Mouse (Mus musculus) heart, embryonic 11.5 days (tissue): ENCODE results near the gene Clec4n. TPM values are rescaled to one million over a fixed set of nuclear protein-coding genes. Genes with fewer than 3 reads are reported as not detected.
"Not testable (repeated sequence)": the region's sequence is repeated elsewhere in the genome, so short reads cannot be mapped to it uniquely, and the experiment has no call there.

ENCODE experiments used
- ATAC-seq: fragments of 200-750 bp; cut with Nextera tagmentation; replicated peaks from 2 replicates; pipeline ENCODE4 v1.8.0; 2017; ENCODE audit warnings: moderate library complexity; ENCODE audit not compliant: insufficient number of reproducible peaks, low FRiP score, low TSS enrichment
- H3K27ac ChIP-seq: fragments of 300-500 bp; sonication (generic); 2 replicates; pipeline ENCODE4 v1.5.1; 2014; ENCODE audit warnings: mild to moderate bottlenecking, low read depth, low read length
- H3K27me3 ChIP-seq: fragments of 300-500 bp; sonication (generic); 2 replicates; pipeline ENCODE4 v1.6.1; 2014; ENCODE audit warnings: mild to moderate bottlenecking, low read length, mixed read lengths; ENCODE audit not compliant: control insufficient read depth, insufficient read depth
- H3K36me3 ChIP-seq: fragments of 300-500 bp; sonication (generic); 2 replicates; pipeline ENCODE4 v1.6.1; 2014; ENCODE audit warnings: mild to moderate bottlenecking, low read length, moderate library complexity, mixed read lengths; ENCODE audit not compliant: control insufficient read depth, insufficient read depth
- H3K4me1 ChIP-seq: fragments of 300-500 bp; sonication (generic); 2 replicates; pipeline ENCODE4 v1.6.1; 2014; ENCODE audit warnings: low read length; ENCODE audit not compliant: control insufficient read depth, insufficient read depth
- H3K4me2 ChIP-seq: fragments of 300-500 bp; sonication (generic); 2 replicates; pipeline ENCODE4 v1.6.1; 2014; ENCODE audit warnings: mild to moderate bottlenecking, moderate library complexity
- H3K4me3 ChIP-seq: fragments of 300-500 bp; sonication (generic); 2 replicates; pipeline ENCODE4 v1.5.1; 2014; ENCODE audit warnings: low read depth, low read length
- H3K9ac ChIP-seq: fragments of 300-500 bp; sonication (generic); 2 replicates; pipeline ENCODE4 v1.6.1; 2014; ENCODE audit warnings: mild to moderate bottlenecking, low read depth, low read length, moderate library complexity
- H3K9me3 ChIP-seq: fragments of 300-500 bp; sonication (generic); replicated peaks from 2 replicates; pipeline ENCODE4 v1.6.1; 2016; ENCODE audit warnings: low read length; ENCODE audit not compliant: control insufficient read depth
- WGBS: fragments of 180-500 bp; shearing (Covaris S2); extraction: QIAGEN DNeasy Blood & Tissue Kit; methylation state at CpG from one replicate; pipeline ENCODE4 v1.1.7; 2014; ENCODE audit not compliant: insufficient replicate concordance; 5-methylcytosine and 5-hydroxymethylcytosine counted together
- polyA plus RNA-seq: library from polyadenylated mRNA; unstranded; fragments of >200 nt; fragmentation: Nextera tagmentation; extraction: Ambion mirVana; gene quantifications from 2 replicates; pipeline ENCODE4 v1.2.1, GENCODE M21; 2014

Gene Clec4n
- polyA plus RNA-seq, 1 experiment from 2014 or later: 0.34 TPM

- Histone ChIP-seq H3K4me3 (no peak overlapping the region), H3K9me3 (0 out of 2 replicates have a peak, but pooled peaks cover 2% of the 10 kb centered on the region), H3K27ac (no peak overlapping the region), H3K4me1 (no peaks in the 10 kb centered on the region), H3K36me3 (no peaks in the 10 kb centered on the region), H3K4me2 (no peak overlapping the region), H3K9ac (no peak overlapping the region), H3K27me3 (no peaks in the 10 kb centered on the region)
- no peak for ATAC-seq
- WGBS: 81% methylated on average over 5 of the region's 5 CpGs
Observed at GRCm38 (mm10) chr6:123266945-123267344, 37.3 kb downstream of the Clec4n start.

GRCm38 (mm10) chr6:123279443-123279842, 49.8 kb downstream of the Clec4n start:
- no peak overlapping the region for H3K9ac ChIP-seq
- WGBS: 78% methylated on average over 2 of the region's 2 CpGs
- no peaks in the 10 kb centered on the region for H3K36me3 ChIP-seq
- no peak for ATAC-seq
- no peak overlapping the region for H3K27ac ChIP-seq
- H3K4me1 ChIP-seq: no peaks in the 10 kb centered on the region
- no peaks in the 10 kb centered on the region for H3K27me3 ChIP-seq
- H3K9me3 ChIP-seq: no peaks in the 10 kb centered on the region
- no peak overlapping the region for H3K4me2 ChIP-seq
- H3K4me3 ChIP-seq: no peak overlapping the region

GRCm38 (mm10) chr6:123286311-123286710, 56.7 kb downstream of the Clec4n start:
- H3K4me1 ChIP-seq: no peaks in the 10 kb centered on the region
- no peaks in the 10 kb centered on the region for H3K36me3 ChIP-seq
- no peak for ATAC-seq
- H3K4me3 ChIP-seq: no peak overlapping the region
- H3K27me3 ChIP-seq: no peaks in the 10 kb centered on the region
- no peak overlapping the region for H3K27ac ChIP-seq
- H3K9me3 ChIP-seq: no peaks in the 10 kb centered on the region
- no peak overlapping the region for H3K4me2 ChIP-seq
- WGBS: 78% methylated on average over 2 of the region's 2 CpGs
- no peak overlapping the region for H3K9ac ChIP-seq

DNA sequence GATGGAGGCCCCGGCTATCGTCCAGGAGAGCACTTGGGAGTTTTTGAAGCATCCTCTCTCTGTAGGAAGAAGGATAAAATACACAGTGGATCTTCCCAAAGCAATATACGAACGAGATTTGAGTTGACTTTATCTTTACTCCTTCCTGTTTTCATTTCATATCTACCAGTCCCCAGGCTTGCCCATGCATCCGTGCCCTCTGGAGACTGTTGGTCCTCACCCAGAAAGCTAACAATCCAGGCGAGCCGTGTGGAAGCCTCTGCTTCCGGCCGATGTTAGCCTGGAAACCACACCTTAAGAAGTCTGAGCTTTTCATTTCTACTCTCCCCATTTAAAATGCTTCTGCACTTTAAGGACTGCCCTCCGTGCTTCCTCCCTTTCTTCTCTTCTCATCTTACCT, 59.3 kb downstream of the Clec4n start:
- Histone ChIP-seq H3K9ac (no peak overlapping the region), H3K27ac (no peak overlapping the region), H3K27me3 (no peaks in the 10 kb centered on the region), H3K4me3 (no peak overlapping the region), H3K4me1 (no peaks in the 10 kb centered on the region), H3K9me3 (no peaks in the 10 kb centered on the region), H3K4me2 (no peak overlapping the region), H3K36me3 (no peaks in the 10 kb centered on the region)
- ATAC-seq: no peak
- 62% methylated on average over 10 of the region's 10 CpGs for WGBS

DNA sequence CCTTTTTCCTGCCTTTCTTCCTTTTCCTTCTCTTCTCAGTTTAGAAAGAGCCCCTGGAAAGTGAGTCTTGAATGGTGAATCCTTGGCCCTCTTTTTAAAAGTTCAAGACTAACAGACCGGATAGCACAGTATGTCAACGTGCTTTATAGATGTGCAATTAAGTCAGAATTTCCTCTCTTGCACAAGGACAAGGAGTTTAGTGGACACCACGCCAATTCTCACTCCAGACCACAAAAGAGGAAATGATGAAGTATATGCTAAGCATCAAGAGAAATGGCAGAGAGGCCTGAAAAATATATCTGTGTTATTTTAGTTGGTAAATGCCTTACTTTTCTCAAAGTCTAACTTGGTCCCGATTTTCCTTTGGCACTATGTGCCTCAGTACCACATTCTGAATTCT, 60.1 kb downstream of the Clec4n start, which contains the start of gene Clec4e:
Gene Clec4e (minus strand): TSS at position 118 of the 400 bp plus-strand sequence.
- Histone ChIP-seq H3K9ac (no peak within 1 kb of the TSS), H3K4me2 (no peak within 1 kb of the TSS), H3K4me1 (no peaks in the 10 kb centered on the region), H3K4me3 (no peak within 1 kb of the TSS), H3K27me3 (no peaks in the 10 kb centered on the region), H3K9me3 (no peaks in the 10 kb centered on the region), H3K36me3 (no peaks in the 10 kb centered on the region), H3K27ac (no peak within 1 kb of the TSS)
- ATAC-seq: no peak
- WGBS: 75% methylated on average over 4 of the region's 4 CpGs

DNA sequence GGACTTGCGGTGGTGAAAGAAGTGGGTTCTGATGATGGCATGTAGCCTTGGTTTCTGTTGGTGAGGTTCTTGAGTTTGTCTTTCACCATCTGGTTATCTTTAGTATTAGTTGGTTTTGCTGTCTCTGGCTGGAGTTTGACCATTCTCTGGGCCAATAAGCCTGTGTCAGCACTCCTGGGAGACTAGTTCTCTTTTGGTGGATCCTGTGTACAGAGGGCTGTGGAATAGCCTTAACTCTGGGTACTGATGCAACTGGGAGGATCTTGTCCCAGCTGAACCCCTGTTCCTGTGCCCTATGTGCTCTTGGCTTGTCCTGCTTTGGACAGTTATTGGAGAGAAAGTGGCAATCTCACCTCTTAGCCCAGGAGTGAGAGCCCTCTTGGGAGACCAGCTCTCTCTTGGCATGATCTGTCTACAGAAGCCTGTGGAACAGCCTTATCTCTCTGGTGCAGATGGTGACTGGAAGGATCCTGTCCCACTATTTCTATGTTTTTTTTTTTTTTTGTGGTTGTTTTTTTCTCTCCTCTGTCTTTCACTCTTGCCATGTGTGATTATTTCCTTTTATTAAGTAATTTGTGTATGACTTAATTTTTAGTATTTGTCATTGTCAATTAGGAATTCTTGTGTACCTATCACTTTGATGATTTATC, 63.2 kb downstream of the Clec4n start:
- H3K27me3 ChIP-seq: no peaks in the 10 kb centered on the region
- no peaks in the 10 kb centered on the region for H3K4me1 ChIP-seq
- H3K4me2 ChIP-seq: no peak overlapping the region
- 0 out of 2 replicates have a peak overlapping the region, but pooled peaks have one; percentile 6 for H3K27ac ChIP-seq
- H3K4me3 ChIP-seq: no peak overlapping the region
- H3K9me3 ChIP-seq: no peaks in the 10 kb centered on the region
- H3K9ac ChIP-seq: no peak overlapping the region
- peak; percentile 88 for ATAC-seq
- H3K36me3 ChIP-seq: no peaks in the 10 kb centered on the region
- 76% methylated on average over 1 of the region's 1 CpGs for WGBS

DNA sequence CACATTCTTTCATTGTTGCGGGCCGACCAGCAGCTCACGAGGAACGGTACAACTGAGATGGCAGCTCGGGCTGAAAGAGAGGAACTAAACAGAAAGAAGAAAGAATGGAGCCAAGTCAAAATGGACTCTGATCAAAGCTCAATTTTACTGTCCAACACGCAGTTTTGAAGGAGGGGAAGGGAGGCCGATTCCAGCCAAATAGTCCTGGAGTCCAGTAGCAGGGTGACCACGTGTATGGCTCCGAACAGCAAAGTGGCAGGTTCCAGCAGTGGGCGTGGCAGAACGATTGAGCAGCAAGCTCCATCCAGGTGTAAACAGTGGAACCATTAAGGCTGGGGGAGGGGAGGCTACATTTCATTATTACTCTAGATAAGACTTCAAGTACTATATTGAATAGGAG, 63.9 kb downstream of the Clec4n start:
- H3K4me2 ChIP-seq, H3K9me3 ChIP-seq, H3K27ac ChIP-seq, H3K9ac ChIP-seq, H3K36me3 ChIP-seq, H3K4me1 ChIP-seq, H3K4me3 ChIP-seq, ATAC-seq, H3K27me3 ChIP-seq: not testable (repeated sequence)
- WGBS: 79% methylated on average over 11 of the region's 11 CpGs

Other genes starting within 250 kb of the Clec4n start
- gene Clec4a4, start 239.5 kb upstream of the Clec4n start, polyA plus RNA-seq: not detected in 2 replicates
- not detected in 2 replicates for gene Clec4b1, start 179.9 kb upstream of the Clec4n start, polyA plus RNA-seq
- gene Clec4a2, start 123.4 kb upstream of the Clec4n start, polyA plus RNA-seq: 0.54 and 0.64 TPM in 2 replicates
- gene Clec4b2, start 57.0 kb upstream of the Clec4n start, polyA plus RNA-seq: not detected in 2 replicates
- 0.11 TPM in 1 of 2 replicates, not detected in the other for gene Clec4d, start 32.3 kb downstream of the Clec4n start, polyA plus RNA-seq
- gene Clec4e, start 60.0 kb downstream of the Clec4n start, polyA plus RNA-seq: 0.10 TPM in 1 of 2 replicates, not detected in the other
- not detected in 2 replicates for gene Vmn2r19, start 78.5 kb downstream of the Clec4n start, polyA plus RNA-seq
- not detected in 2 replicates for gene Vmn2r20, start 188.3 kb downstream of the Clec4n start, polyA plus RNA-seq